Mouse (Mus musculus): ENCODE data around the gene Gm36210.

DNA sequence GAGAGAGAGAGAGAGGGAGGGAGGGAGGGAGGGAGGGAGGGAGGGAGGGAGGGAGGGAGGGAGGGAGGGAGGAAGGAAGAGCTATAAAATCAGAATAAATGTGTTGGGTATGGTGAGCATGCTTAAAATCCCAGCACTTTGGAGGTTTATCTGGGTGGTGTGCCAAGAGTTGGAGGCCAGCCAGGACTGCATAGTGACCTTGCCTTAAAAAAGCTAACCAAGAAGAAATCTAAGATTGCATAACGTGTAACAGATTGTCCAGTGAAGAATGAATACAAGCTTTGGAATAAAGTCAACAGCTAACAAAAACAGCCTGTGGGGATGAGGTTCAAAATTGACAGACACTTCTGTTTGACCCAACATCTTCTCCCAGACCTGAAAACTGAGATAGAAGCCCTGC lies 43.3 kb downstream of the Gm36210 start:
- TF ChIP-seq CTCF (IDR thresholded peaks at IDR 0.05; ENCODE audit: low read depth) (no peak), EP300 (IDR thresholded peaks at IDR 0.05; ENCODE audit: low read depth) (no peak)

Data from liver, embryonic 14.5 days (tissue).